Mouse (Mus musculus) heart, embryonic 15.5 days (tissue): Measurements from ENCODE around the gene Efna1. TPM values are rescaled to one million over a fixed set of nuclear protein-coding genes. Genes with fewer than 3 reads are reported as not detected.

Experiments
- ATAC-seq: fragments of 200-750 bp; cut with Nextera tagmentation; replicated peaks from 2 replicates; pipeline ENCODE4 v1.8.0; 2017; ENCODE audit warnings: low read depth, moderate TSS enrichment; ENCODE audit not compliant: insufficient number of reproducible peaks, insufficient read depth, low FRiP score
- H3K27ac ChIP-seq: fragments of 300-500 bp; sonication (generic); 2 replicates; pipeline ENCODE4 v1.5.1; 2015; ENCODE audit warnings: mild to moderate bottlenecking, inconsistent platforms
- H3K27me3 ChIP-seq: fragments of 300-500 bp; sonication (generic); 2 replicates; pipeline ENCODE4 v1.6.1; 2015; ENCODE audit warnings: inconsistent platforms
- H3K36me3 ChIP-seq: fragments of 300-500 bp; sonication (generic); 2 replicates; pipeline ENCODE4 v1.6.1; 2015; ENCODE audit warnings: mild to moderate bottlenecking, inconsistent platforms
- H3K4me1 ChIP-seq: fragments of 300-500 bp; sonication (generic); replicated peaks from 2 replicates; pipeline ENCODE4 v1.6.1; 2015; ENCODE audit warnings: inconsistent platforms
- H3K4me2 ChIP-seq: fragments of 300-500 bp; sonication (generic); 2 replicates; pipeline ENCODE4 v1.6.1; 2015; ENCODE audit warnings: inconsistent platforms, mild to moderate bottlenecking, moderate library complexity
- H3K4me3 ChIP-seq: fragments of 300-500 bp; sonication (generic); 2 replicates; pipeline ENCODE4 v1.5.1; 2015; ENCODE audit warnings: mild to moderate bottlenecking, inconsistent platforms
- H3K9ac ChIP-seq: fragments of 300-500 bp; sonication (generic); 2 replicates; pipeline ENCODE4 v1.6.1; 2015; ENCODE audit warnings: mild to moderate bottlenecking, inconsistent platforms
- H3K9me3 ChIP-seq: fragments of 300-500 bp; sonication (generic); replicated peaks from 2 replicates; pipeline ENCODE4 v1.6.1; 2016; ENCODE audit warnings: inconsistent platforms
- WGBS: fragments of 180-500 bp; shearing (Covaris S2); methylation state at CpG from one replicate; pipeline ENCODE4 v1.1.7; 2015; ENCODE audit warnings: mixed read lengths; 5-methylcytosine and 5-hydroxymethylcytosine counted together
- microRNA counts: library from miRNA; unstranded; fragments of <30 nt; microRNA quantifications from one replicate; lab custom pipeline; 2016
- microRNA-seq: library from miRNA; unstranded; fragments of <30 nt; microRNA quantifications from one replicate; pipeline ENCODE4, GENCODE M21; 2016
- polyA plus RNA-seq: library from polyadenylated mRNA; unstranded; fragments of >200 nt; fragmentation: Nextera tagmentation; extraction: Ambion mirVana; gene quantifications from 2 replicates; pipeline ENCODE4 v1.2.1, GENCODE M21; 2015

Efna1 gene
- polyA plus RNA-seq, 1 experiment from 2014 or later = 35.0 TPM

DNA sequence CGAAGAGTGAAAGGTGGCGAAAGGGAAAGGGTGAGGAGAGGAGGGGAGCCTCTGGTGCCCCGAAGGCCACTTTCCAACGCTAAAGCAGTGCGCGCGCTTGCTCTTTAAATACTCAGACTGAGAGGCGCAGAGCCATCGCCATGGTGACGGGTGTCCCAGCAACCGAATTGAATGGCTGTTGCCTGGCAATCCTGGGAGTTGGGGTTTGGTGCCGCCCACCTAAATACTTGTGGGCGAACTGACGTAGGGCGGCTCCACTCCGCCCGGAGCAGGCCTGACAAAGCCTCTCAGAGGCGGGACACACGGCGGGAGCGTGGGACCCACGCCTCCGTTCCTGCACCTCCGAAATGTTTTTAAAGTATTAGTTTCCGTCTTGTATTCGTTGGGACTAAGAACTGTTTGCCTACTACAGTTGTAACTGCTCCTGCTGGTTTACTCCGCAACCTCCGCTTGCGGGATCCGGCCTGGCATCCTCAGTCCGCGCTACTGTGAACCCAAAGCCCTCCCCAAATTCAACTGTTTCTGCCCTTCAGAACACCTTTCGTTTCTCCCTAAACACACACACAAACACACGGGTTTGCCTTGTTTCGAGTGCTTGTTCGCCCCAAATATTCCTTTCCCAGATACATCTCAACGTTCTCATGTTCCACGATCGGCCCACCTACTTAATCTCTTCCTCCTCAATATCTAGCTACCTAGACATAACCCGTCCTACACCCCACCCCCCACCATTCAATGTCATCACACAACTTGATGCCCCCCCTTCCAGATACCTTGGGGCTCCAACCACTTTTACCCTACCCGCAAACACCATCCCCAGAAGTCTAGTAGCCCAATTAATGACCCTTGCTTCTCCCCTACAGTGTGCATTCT lies 53.4 kb downstream of the Efna1 start:
- Histone ChIP-seq H3K27me3 (peaks cover 32% of the 10 kb centered on the region), H3K4me3 (peak overlapping the region; percentile 55), H3K4me1 (peaks cover 17% of the 10 kb centered on the region), H3K9ac (0 out of 2 replicates have a peak overlapping the region, but pooled peaks have one; percentile 26), H3K27ac (peak overlapping the region; percentile 56), H3K9me3 (no peaks in the 10 kb centered on the region), H3K36me3 (no peaks in the 10 kb centered on the region), H3K4me2 (peak overlapping the region; percentile 66)
- 4% methylated on average over 41 of the region's 41 CpGs for WGBS
- peak; percentile 74 for ATAC-seq

DNA sequence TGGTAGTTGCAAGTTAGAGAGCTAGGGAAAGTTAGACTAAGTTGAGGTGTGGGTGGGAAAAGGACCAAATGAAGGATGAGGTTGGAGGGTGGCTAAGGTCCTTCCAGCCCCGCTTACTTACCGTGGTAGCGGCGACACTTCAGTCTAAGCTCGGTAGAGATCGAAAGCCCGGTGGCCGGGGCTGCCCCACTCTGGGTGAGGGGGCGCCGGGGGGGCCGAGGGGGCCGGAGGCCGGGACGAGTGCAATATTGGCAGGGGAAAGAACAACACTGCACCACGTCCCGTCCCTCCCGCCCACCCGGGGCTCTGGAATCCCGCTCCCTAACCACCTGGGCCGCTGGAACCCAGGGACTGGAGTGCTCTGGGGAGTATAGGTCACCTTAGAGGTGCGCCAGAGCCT lies 54.0 kb downstream of the Efna1 start, which contains the start of gene Mtx1:
TSS of gene Mtx1 (minus strand) at position 189 of the 400 bp plus-strand sequence.
- peak; percentile 1; the same call in 1 of the 2 replicates for ATAC-seq
- H3K4me1 ChIP-seq = peaks cover 17% of the 10 kb centered on the region
- no peaks in the 10 kb centered on the region for H3K9me3 ChIP-seq
- peak within 1 kb of the TSS; percentile 66 for H3K4me2 ChIP-seq
- 10% methylated on average over 20 of the region's 21 CpGs for WGBS
- 0 out of 2 replicates have a peak within 1 kb of the TSS, but pooled peaks have one; percentile 26 for H3K9ac ChIP-seq
- peak within 1 kb of the TSS; percentile 56 for H3K27ac ChIP-seq
- no peaks in the 10 kb centered on the region for H3K36me3 ChIP-seq
- peak within 1 kb of the TSS; percentile 55 for H3K4me3 ChIP-seq
- H3K27me3 ChIP-seq = peaks cover 32% of the 10 kb centered on the region

GRCm38 (mm10) chr3:89226361-89226760 lies 54.6 kb downstream of the Efna1 start:
- Histone ChIP-seq H3K4me3 (peak overlapping the region; percentile 55; the same call in 1 of the 2 replicates), H3K4me1 (peaks cover 17% of the 10 kb centered on the region), H3K27ac (no peak overlapping the region), H3K9ac (no peak overlapping the region), H3K27me3 (peaks cover 32% of the 10 kb centered on the region), H3K4me2 (peak overlapping the region; percentile 17; the same call in 1 of the 2 replicates), H3K36me3 (no peaks in the 10 kb centered on the region), H3K9me3 (no peaks in the 10 kb centered on the region)
- 60% methylated on average over 11 of the region's 11 CpGs for WGBS
- ATAC-seq = no peak

GRCm38 (mm10) chr3:89225918-89226317 lies 55.0 kb downstream of the Efna1 start:
- H3K27ac ChIP-seq = no peak overlapping the region
- peak overlapping the region; percentile 17; the same call in 1 of the 2 replicates for H3K4me2 ChIP-seq
- no peak overlapping the region for H3K4me3 ChIP-seq
- no peaks in the 10 kb centered on the region for H3K36me3 ChIP-seq
- H3K4me1 ChIP-seq = peaks cover 17% of the 10 kb centered on the region
- no peak for ATAC-seq
- peaks cover 32% of the 10 kb centered on the region for H3K27me3 ChIP-seq
- 60% methylated on average over 4 of the region's 4 CpGs for WGBS
- no peak overlapping the region for H3K9ac ChIP-seq
- H3K9me3 ChIP-seq = no peaks in the 10 kb centered on the region

DNA sequence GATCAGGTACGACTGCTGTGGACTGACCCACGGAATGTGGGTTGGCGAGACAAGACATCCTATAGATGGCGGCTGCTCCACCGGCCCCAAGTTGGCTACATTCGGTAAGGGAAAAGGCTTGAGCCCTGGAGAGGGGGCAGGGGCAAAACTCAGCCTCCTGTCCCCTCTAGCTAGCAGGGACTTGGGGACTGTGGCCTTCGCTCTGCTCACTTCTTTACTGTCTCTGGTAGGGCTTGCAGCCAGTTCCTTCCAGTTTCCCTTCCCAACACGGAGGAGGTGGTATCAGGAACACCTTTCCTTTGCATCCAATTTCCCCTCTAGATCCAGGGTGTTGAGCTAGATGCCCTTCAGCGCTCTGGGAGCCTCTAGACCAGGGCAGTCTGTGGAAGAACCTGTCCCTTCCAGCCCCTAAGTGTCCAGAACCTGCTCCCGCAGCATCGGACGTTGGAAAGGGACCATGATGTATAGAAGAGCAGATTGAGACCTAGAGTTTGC lies 55.6 kb downstream of the Efna1 start:
- H3K9ac ChIP-seq = no peak overlapping the region
- peaks cover 28% of the 10 kb centered on the region for H3K27me3 ChIP-seq
- H3K4me1 ChIP-seq = peaks cover 17% of the 10 kb centered on the region
- H3K36me3 ChIP-seq = no peaks in the 10 kb centered on the region
- peak overlapping the region; percentile 17; the same call in 1 of the 2 replicates for H3K4me2 ChIP-seq
- 63% methylated on average over 12 of the region's 12 CpGs for WGBS
- no peak for ATAC-seq
- H3K9me3 ChIP-seq = no peaks in the 10 kb centered on the region
- H3K27ac ChIP-seq = no peak overlapping the region
- no peak overlapping the region for H3K4me3 ChIP-seq

GRCm38 (mm10) chr3:89224796-89225195 lies 56.1 kb downstream of the Efna1 start:
- 71% methylated on average over 11 of the region's 11 CpGs for WGBS
- H3K4me3 ChIP-seq = no peak overlapping the region
- no peaks in the 10 kb centered on the region for H3K9me3 ChIP-seq
- H3K9ac ChIP-seq = no peak overlapping the region
- no peak for ATAC-seq
- no peak overlapping the region for H3K4me2 ChIP-seq
- no peaks in the 10 kb centered on the region for H3K36me3 ChIP-seq
- peaks cover 22% of the 10 kb centered on the region for H3K27me3 ChIP-seq
- H3K4me1 ChIP-seq = peaks cover 17% of the 10 kb centered on the region
- no peak overlapping the region for H3K27ac ChIP-seq

MicroRNAs within 50 kb of the gene (microRNA counts, 519-probe panel; counts per million panel counts)
- 1,124 counts per million, percentile 5 among the panel's probes with 10 or more counts for microRNA mmu-miR-92b (lab: Ali Mortazavi, UCI)

Small RNA genes within 50 kb of the gene (microRNA-seq; reads per million reads assigned to microRNA genes)
- 185 reads per million, percentile 58 among the genes with 10 or more reads in this experiment for gene Mir92b

Other genes with a start within 250 kb of the Efna1 start
- 7.5 and 12.6 TPM in 2 replicates for gene Rusc1, start 187.8 kb downstream of the Efna1 start, polyA plus RNA-seq
- 0.06 TPM in 1 of 2 replicates, not detected in the other for gene Gm43738, start 180.0 kb downstream of the Efna1 start, polyA plus RNA-seq
- 86.6 and 124 TPM in 2 replicates for gene Fdps, start 179.2 kb downstream of the Efna1 start, polyA plus RNA-seq
- 0.09 and 0.61 TPM in 2 replicates for gene Pklr, start 145.0 kb downstream of the Efna1 start, polyA plus RNA-seq
- gene Hcn3, start 120.9 kb downstream of the Efna1 start, polyA plus RNA-seq = 0.52 and 1.1 TPM in 2 replicates
- 14.2 and 20.1 TPM in 2 replicates for gene Clk2, start 116.3 kb downstream of the Efna1 start, polyA plus RNA-seq
- 70.9 and 92.8 TPM in 2 replicates for gene Scamp3, start 103.7 kb downstream of the Efna1 start, polyA plus RNA-seq
- gene Fam189b, start 98.0 kb downstream of the Efna1 start, polyA plus RNA-seq = 10.5 and 19.2 TPM in 2 replicates
- gene Gba, start 78.2 kb downstream of the Efna1 start, polyA plus RNA-seq = 27.3 and 34.7 TPM in 2 replicates
- gene Thbs3, start 66.0 kb downstream of the Efna1 start, polyA plus RNA-seq = 17.5 and 31.4 TPM in 2 replicates
- 106 and 119 TPM in 2 replicates for gene Mtx1, start 54.1 kb downstream of the Efna1 start, polyA plus RNA-seq
- gene Muc1, start 52.1 kb downstream of the Efna1 start, polyA plus RNA-seq = 1.6 and 7.0 TPM in 2 replicates
- gene Krtcap2, start 35.2 kb downstream of the Efna1 start, polyA plus RNA-seq = 189 and 207 TPM in 2 replicates
- 0.79 and 2.2 TPM in 2 replicates for gene Trim46, start 34.8 kb downstream of the Efna1 start, polyA plus RNA-seq
- 88.4 and 88.7 TPM in 2 replicates for gene Dpm3, start 21.8 kb downstream of the Efna1 start, polyA plus RNA-seq
- 44.5 and 49.5 TPM in 2 replicates for gene Slc50a1, start 10.6 kb downstream of the Efna1 start, polyA plus RNA-seq
- gene Efna3, start 41.8 kb upstream of the Efna1 start, polyA plus RNA-seq = 0.73 and 2.7 TPM in 2 replicates
- 6.0 and 8.1 TPM in 2 replicates for gene Efna4, start 56.9 kb upstream of the Efna1 start, polyA plus RNA-seq
- gene Adam15, start 68.9 kb upstream of the Efna1 start, polyA plus RNA-seq = 59.8 and 71.2 TPM in 2 replicates
- not detected in 2 replicates for gene Dcst2, start 80.8 kb upstream of the Efna1 start, polyA plus RNA-seq
- 0.06 and 0.18 TPM in 2 replicates for gene Dcst1, start 84.1 kb upstream of the Efna1 start, polyA plus RNA-seq
- 2.3 and 3.0 TPM in 2 replicates for gene Zbtb7b, start 113.6 kb upstream of the Efna1 start, polyA plus RNA-seq
- 1.7 TPM in 1 of 2 replicates, not detected in the other for gene Lenep, start 121.7 kb upstream of the Efna1 start, polyA plus RNA-seq
- gene Flad1, start 130.7 kb upstream of the Efna1 start, polyA plus RNA-seq = 34.0 and 35.1 TPM in 2 replicates
- 266 and 291 TPM in 2 replicates for gene Cks1b, start 137.2 kb upstream of the Efna1 start, polyA plus RNA-seq
- gene Shc1, start 137.3 kb upstream of the Efna1 start, polyA plus RNA-seq = 60.6 and 79.9 TPM in 2 replicates
- gene Pygo2, start 149.1 kb upstream of the Efna1 start, polyA plus RNA-seq = 21.1 and 28.1 TPM in 2 replicates
- 62.4 and 64.7 TPM in 2 replicates for gene Pbxip1, start 155.6 kb upstream of the Efna1 start, polyA plus RNA-seq
- gene Pmvk, start 173.4 kb upstream of the Efna1 start, polyA plus RNA-seq = 47.2 and 52.1 TPM in 2 replicates
- 2.6 and 4.7 TPM in 2 replicates for gene Kcnn3, start 239.0 kb upstream of the Efna1 start, polyA plus RNA-seq